In the genomic region with DNA sequence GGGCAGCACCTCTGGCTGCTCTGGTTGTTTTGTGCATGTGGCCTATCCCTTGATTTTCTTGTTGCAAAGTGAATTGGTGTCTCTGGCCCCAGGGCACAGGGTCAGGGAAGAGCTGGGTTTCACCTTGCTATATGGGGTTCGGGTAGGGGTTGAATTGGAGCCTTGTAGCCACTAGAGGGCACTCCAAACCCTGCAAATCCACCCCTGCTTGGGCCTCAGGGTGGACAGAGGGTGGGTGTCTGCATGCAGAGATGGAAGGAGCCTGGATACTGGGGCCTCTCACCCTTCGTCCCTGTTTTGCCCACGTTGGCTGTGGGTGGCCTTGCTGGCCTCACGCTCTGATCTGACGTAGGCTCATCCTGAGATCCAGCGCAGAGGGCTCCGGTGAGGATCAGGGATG, we compare ENCODE assay signal across 8 mouse cellular contexts. TPM values are rescaled to one million over a fixed set of nuclear protein-coding genes. Genes with fewer than 3 reads are reported as not detected.
DNase-seq lines count a peak whose midpoint lies in the region; ATAC-seq and TF ChIP-seq lines count a peak whose summit lies in the region.

No protein-coding gene starts in this region.

- H3K4me2 ChIP-seq in kidney, postnatal 0 days (ENCODE audit: low read length): no peak overlapping the region
- no peak overlapping the region for H3K4me2 ChIP-seq in liver, embryonic 13.5 days
- H3K4me2 ChIP-seq in neural tube, embryonic 11.5 days (ENCODE audit: low read depth): no peak overlapping the region

- no peak for ATAC-seq in kidney, postnatal 0 days (replicated peaks; ENCODE audit: low FRiP score, low read depth)
- ATAC-seq in liver, embryonic 13.5 days (ENCODE audit: low read depth): 0 out of 2 replicates have a peak, but pooled peaks have one; percentile 32
- peak; percentile 58; the same call in 1 of the 2 replicates for ATAC-seq in neural tube, embryonic 11.5 days (ENCODE audit: insufficient read depth, low FRiP score, low TSS enrichment)

- H3K4me3 ChIP-seq in kidney, postnatal 0 days (replicated peaks; ENCODE audit: low read depth, low read length): no peak overlapping the region
- no peak overlapping the region for H3K4me3 ChIP-seq in liver, embryonic 13.5 days (replicated peaks)
- H3K4me3 ChIP-seq in neural tube, embryonic 11.5 days (ENCODE audit: low read depth, low read length): no peak overlapping the region

- TF ChIP-seq CTCF in kidney, postnatal 0 days (IDR thresholded peaks at IDR 0.05; ENCODE audit: low read depth): peak; percentile 87

- DNase-seq in A20 (ENCODE audit: low read depth, low spot score) (peak; percentile 63), ZHBTc4 (ENCODE audit: low read depth, low spot score) (peak; percentile 85)
- peak; percentile 85 for DNase-seq in embryo, embryonic 11 days
- DNase-seq in heart, adult 9 months (ENCODE audit: low spot score in 2 of 2): peak; percentile 47 to 58
- peak; percentile 81 for DNase-seq in kidney, postnatal 0 days (ENCODE audit: low spot score)
- DNase-seq in liver, embryonic 13.5 days: peak; percentile 58
- peak; percentile 81 for DNase-seq in neural tube, embryonic 11.5 days (ENCODE audit: low spot score)
- DNase-seq in thymus, postnatal 14 days: peak; percentile 60

- no peak overlapping the region for H3K27ac ChIP-seq in kidney, postnatal 0 days
- peak overlapping the region; percentile 53; the same call in 1 of the 2 replicates for H3K27ac ChIP-seq in liver, embryonic 13.5 days
- H3K27ac ChIP-seq in neural tube, embryonic 11.5 days (ENCODE audit: low read depth, low read length): no peak overlapping the region

- H3K27me3 ChIP-seq in kidney, postnatal 0 days (ENCODE audit: insufficient read depth, low read length): no peaks in the 10 kb centered on the region
- no peaks in the 10 kb centered on the region for H3K27me3 ChIP-seq in liver, embryonic 13.5 days
- H3K27me3 ChIP-seq in neural tube, embryonic 11.5 days (ENCODE audit: control insufficient read depth, insufficient read depth, low read length): no peaks in the 10 kb centered on the region

- peaks cover 4% of the 10 kb centered on the region; the same call in 1 of the 2 replicates for H3K4me1 ChIP-seq in kidney, postnatal 0 days (replicated peaks; ENCODE audit: insufficient read depth, low read length)
- H3K4me1 ChIP-seq in liver, embryonic 13.5 days (replicated peaks): peaks cover 81% of the 10 kb centered on the region
- peaks cover 5% of the 10 kb centered on the region for H3K4me1 ChIP-seq in neural tube, embryonic 11.5 days (ENCODE audit: control insufficient read depth, insufficient read depth, low read length)

- no peaks in the 10 kb centered on the region for H3K36me3 ChIP-seq in kidney, postnatal 0 days (ENCODE audit: insufficient read depth, low read length)
- H3K36me3 ChIP-seq in liver, embryonic 13.5 days: no peaks in the 10 kb centered on the region
- no peaks in the 10 kb centered on the region for H3K36me3 ChIP-seq in neural tube, embryonic 11.5 days (ENCODE audit: control insufficient read depth, insufficient read depth, low read length)

- 35% methylated on average over 7 of the region's 7 CpGs for WGBS in kidney, postnatal 0 days
- WGBS in liver, embryonic 13.5 days (ENCODE audit: insufficient replicate concordance): 37% methylated on average over 7 of the region's 7 CpGs
- 38% methylated on average over 7 of the region's 7 CpGs for WGBS in neural tube, embryonic 11.5 days

- no peaks in the 10 kb centered on the region for H3K9me3 ChIP-seq in kidney, postnatal 0 days (replicated peaks; ENCODE audit: low read length)
- no peaks in the 10 kb centered on the region for H3K9me3 ChIP-seq in liver, embryonic 13.5 days (replicated peaks)
- H3K9me3 ChIP-seq in neural tube, embryonic 11.5 days (ENCODE audit: control insufficient read depth, low read length): no peaks in the 10 kb centered on the region

- H3K9ac ChIP-seq in kidney, postnatal 0 days (ENCODE audit: low read depth, low read length): no peak overlapping the region
- 0 out of 2 replicates have a peak overlapping the region, but pooled peaks have one; percentile 22 for H3K9ac ChIP-seq in liver, embryonic 13.5 days
- H3K9ac ChIP-seq in neural tube, embryonic 11.5 days (ENCODE audit: low read length): peak overlapping the region; percentile 14

RNA-seq across cellular contexts. Expression of a gene that starts 28.9 kb away (rescaled TPM):
- 282 and 319 TPM in 2 replicates for polyA plus RNA-seq in kidney, postnatal 0 days (2015; fragmentation: Nextera tagmentation; extraction: Ambion mirVana)
- polyA plus RNA-seq in liver, embryonic 13.5 days (2015; fragmentation: Nextera tagmentation; extraction: Ambion mirVana): 198 and 228 TPM in 2 replicates
- 301 and 345 TPM in 2 replicates for polyA plus RNA-seq in neural tube, embryonic 11.5 days (2014; fragmentation: Nextera tagmentation; extraction: Ambion mirVana)
